Mouse (Mus musculus): ENCODE results near the gene Bhlhe41.

Bhlhe41 gene

DNA sequence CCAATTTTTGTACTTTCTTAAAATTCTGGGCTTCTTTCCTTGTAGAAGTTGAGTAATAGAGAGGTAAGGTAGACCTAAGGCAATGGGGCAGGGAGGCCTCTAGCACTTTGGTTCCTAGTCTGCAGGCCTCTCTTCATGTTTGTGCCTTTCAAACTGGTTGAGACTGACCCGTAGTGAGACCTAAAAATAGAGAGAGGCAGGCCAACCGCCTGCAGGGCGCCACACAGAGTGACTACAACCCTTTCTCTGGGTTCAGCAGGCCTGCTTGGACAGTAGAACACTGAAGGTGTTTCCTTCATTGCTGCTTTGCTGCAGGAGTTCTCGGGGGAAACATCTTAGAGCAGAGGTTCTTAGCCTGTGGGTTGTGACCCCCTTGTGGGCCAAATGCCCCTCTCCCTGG is 5.6 kb upstream of the Bhlhe41 start:
- no peak for DNase-seq (ENCODE audit: low read depth)

GRCm38 (mm10) chr6:145867111-145867510 is 1.8 kb upstream of the Bhlhe41 start:
- DNase-seq (ENCODE audit: low read depth) = no peak

DNA sequence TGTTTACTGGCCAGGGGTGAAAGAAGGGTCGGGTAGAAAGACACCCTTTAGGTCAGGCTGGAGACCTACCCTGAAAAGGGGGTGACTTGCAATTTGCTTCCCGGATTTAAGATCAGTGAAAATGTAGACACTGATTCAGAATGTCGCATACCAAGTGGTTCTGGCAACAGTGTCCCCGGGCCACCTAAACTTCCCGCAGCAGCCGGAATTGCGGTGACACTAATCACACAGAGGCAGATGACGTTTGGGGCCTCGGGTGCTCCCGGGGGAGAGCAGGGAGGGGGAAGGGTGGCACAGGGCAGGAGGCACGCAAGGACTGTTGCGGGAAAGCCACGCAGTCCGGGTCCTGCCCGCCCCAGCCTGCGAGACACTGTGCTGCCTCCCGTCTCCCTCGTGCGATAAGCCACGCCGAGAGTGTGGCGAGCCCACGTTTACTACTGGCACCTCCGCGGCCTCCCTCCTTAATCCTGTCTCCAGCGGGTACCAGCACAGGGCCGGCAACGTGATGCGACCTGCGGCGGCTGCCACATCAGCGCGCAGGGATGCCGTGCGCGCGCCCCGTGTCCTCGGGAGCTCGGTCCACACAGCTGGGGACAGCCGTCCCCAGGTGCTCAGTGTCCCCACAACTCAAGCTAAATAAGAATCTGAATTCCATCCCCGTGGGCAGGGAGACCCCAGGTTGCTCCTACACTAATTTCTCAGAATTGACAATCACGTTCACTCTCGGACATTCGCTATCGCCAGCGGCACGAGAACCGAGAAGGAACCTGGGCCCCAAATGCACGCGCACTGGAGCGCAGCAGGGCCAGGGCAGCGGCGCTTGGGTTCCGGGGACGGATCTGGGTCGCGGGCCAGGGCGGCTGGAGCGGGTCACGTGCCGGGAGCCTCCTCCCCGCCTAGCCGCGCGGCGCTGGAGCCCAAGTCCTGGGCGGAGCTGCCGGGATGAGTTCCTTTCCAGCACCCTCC is 811 bp upstream of the Bhlhe41 start:
- DNase-seq (ENCODE audit: low read depth) = no peak

DNA sequence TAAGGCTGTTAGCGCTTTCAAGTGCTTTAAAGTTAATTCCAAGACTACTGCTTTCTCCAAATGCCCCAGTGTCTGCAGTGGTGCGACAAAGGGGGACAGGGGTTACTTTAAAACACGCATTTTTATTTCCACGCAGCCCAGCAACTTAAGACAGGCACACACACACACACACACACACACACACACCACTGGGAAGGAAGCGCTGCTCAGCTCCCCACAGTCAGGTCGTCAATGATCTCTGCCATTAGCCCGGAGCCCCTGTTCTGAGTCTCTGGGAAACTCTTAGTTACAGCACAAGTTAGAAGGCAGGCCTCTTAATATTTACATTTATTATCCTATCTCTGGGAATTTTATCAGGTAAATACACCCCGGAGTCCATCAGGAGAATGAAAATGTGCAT is 1.2 kb downstream of the Bhlhe41 start:
- no peak for DNase-seq (ENCODE audit: low read depth)

DNA sequence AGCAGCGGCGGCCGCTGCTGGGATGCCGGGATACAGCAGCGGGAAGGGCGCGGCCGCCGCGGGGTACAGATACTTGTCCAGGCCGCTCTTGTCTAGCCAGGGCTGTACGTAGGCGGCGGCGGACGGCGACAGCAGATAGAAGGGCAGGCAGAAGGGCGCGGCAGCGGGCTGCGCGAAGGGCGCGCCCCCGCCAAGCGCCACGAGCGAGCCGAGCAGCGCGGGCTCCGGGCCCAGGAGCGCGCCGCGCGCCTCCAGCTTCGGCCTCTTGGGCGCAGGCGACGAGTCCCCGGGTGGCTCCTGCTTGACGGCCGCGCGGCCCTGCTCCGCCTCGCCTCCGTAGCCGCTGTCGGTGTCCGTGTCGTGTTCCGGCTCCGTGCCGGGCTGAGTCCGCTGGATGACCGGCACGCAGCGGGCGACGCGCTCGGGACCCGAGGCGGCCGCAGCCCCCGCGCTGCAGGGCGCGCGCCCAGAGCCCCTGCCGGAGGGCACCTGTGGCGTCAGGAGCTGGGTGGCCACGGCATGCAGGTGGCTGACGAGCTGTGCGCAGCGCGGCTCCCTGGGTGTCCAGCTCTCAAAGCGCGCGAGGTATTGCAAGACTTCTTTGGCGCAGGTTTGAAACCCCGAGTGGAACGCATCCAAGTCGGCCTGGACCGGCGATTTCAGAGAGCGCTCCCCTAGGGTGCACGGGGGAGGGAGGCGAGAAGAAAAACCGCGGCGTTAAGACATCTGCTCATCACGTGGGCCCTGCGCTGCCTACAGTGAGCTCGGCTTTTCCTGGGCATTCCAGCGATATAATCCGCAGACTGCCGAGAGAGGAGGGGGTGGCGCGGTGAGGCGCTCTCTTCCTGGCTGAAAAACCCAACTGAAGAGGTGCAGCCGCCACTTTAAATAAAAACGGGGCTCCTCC is 2.0 kb downstream of the Bhlhe41 start:
- DNase-seq (ENCODE audit: low read depth) = no peak

DNA sequence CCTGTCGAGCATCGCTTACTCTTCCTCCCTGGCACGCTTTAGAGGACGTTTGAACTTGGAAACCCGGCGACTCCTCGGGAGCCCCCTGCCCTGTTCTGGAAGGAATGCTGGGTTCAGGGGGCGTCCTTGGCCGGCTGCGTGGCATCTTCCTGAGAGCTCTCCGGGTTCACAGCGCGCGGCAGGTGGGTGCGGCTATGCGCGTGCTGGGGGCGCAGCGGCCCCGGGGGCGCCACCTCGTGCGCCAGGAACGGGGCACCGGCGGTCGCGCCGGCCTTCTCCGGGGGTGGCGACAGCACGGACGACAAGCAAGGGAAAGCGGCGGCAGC is 2.7 kb downstream of the Bhlhe41 start:
- no peak for DNase-seq (ENCODE audit: low read depth)

DNA sequence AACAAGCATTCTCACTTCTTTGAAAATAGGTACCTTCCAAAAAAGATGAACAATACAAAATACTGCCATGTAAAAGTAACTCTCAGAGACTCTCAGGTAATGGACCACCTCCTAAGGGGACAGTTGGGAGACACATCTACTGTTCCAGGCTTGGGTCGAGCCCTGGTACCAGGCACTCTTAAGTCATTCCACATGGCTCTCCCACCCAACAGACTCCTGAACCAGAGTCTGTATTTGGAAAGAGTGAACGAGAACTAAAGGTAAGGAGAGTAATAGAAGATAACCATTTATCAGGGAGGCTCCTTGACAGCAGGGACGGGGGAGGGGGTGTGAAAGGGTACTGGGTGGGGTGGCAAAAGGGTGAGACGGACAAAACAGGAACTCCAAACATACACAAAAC is 3.0 kb downstream of the Bhlhe41 start:
- DNase-seq (ENCODE audit: low read depth) = no peak

GRCm38 (mm10) chr6:145861462-145862227 is 3.7 kb downstream of the Bhlhe41 start:
- DNase-seq (ENCODE audit: low read depth) = no peak

DNA sequence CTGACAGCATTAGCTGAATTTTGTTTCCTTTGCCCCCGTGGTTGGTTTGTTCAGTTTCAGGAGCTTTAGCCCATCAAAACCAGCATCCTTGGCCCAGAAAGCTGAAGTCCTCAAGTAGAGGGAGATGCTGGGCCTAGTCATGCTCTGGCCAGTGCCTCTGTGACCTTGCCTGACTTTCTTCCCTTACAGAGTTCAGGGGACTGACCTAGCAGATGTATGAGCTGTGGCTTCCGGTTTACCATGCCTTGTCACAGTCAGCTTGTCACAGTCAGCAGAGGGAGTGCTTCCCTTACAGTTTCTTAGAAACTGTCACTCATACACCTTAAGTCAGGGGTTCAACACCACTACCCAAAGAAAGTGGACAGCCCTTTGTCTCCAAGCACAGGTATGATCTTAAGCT is 5.0 kb downstream of the Bhlhe41 start:
- DNase-seq (ENCODE audit: low read depth) = no peak

DNA sequence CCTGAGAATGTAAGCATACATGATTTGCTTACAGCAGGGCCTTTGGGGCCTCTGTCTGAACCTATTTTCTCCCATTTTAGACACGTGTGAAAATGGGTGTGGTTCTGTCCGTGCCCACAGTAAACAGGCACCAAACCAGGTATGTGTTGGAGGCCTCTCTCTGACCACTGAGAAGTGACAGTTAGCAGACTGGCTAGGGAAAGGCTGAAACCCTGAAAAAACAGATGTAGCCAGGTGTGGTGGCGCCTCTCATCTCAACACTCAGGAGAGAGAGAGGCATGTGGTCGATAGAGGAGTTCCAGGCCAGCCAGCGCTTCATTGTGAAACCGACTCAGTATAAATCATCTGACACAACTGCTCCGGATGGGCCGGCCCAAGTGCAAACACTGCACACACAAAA is 6.9 kb downstream of the Bhlhe41 start:
- no peak for DNase-seq (ENCODE audit: low read depth)

GRCm38 (mm10) chr6:145857428-145857827 is 7.9 kb downstream of the Bhlhe41 start:
- DNase-seq (ENCODE audit: low read depth) = no peak

DNA sequence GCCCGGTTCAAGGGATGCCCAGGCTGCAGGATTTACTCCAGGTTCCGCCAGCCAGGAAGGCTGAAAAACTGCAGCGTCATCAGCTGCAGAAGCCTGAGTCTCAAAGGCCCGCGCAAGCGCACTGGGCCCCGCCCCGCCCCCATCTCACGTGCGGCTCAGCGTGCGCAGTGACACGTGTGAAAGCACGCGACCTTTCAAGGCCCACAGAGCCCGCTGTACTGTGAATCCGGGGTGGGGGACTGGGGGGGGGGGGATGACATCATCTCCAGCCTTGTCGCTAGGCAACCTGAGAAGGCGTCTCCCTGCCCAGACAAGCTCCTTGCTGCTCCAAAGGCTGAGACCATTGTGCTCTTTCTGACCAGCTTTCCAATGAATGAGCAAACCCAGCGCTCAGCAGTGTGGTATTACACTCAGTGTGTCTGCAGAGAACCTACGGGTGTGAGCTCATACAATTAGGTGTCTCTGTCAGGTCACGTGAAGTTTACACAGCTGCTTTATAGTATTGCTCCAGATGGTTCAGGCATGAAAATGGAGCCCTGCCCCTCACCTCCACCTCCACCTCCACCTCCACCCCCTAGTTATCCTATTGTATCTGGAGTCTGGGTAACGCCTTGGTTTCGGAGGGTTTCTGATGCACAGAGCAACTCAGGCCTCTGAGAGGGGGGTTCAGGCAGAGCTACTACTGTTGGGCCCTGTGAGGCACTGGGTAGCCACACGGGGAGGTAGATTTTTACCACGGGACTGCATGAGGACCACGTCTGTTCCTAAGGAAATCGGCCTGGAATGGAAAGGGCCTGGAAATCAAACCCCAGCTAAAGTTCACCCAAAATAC is 9.4 kb downstream of the Bhlhe41 start:
- DNase-seq (ENCODE audit: low read depth) = peak; percentile 79

- no peak for DNase-seq (ENCODE audit: low read depth)
These were observed 10.6 kb downstream of the Bhlhe41 start for GRCm38 (mm10) chr6:145854756-145855155.

GRCm38 (mm10) chr6:145853356-145854079 is 11.8 kb downstream of the Bhlhe41 start:
- DNase-seq (ENCODE audit: low read depth) = no peak

- no peak for DNase-seq (ENCODE audit: low read depth)
These were observed 12.7 kb downstream of the Bhlhe41 start for GRCm38 (mm10) chr6:145852708-145853107.

- DNase-seq (ENCODE audit: low read depth) = no peak
These were observed 13.4 kb downstream of the Bhlhe41 start for GRCm38 (mm10) chr6:145851956-145852355.

GRCm38 (mm10) chr6:145850789-145851188 is 14.6 kb downstream of the Bhlhe41 start:
- DNase-seq (ENCODE audit: low read depth) = no peak

DNA sequence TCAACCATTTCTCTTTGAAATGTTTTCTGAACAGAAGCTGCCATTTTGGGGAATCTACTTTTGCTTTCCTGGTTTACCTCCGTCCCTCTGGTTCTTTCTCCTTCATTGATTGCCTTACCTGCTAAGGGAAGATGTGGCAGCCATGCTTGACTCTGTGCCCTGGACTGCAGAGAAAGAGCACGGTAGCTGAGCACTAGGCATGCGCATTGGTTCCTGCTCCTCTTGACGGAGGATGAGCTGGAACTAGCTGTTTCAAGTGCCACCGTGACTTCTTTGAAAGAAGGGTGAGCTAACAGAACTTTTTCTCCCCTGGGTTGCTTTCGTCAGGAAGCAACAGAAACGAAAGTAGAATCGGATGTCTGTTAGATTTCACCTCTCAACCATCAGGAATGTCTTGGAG is 17.7 kb downstream of the Bhlhe41 start:
- DNase-seq (ENCODE audit: low read depth) = no peak

GRCm38 (mm10) chr6:145846948-145847347 is 18.4 kb downstream of the Bhlhe41 start:
- DNase-seq (ENCODE audit: low read depth) = no peak

DNA sequence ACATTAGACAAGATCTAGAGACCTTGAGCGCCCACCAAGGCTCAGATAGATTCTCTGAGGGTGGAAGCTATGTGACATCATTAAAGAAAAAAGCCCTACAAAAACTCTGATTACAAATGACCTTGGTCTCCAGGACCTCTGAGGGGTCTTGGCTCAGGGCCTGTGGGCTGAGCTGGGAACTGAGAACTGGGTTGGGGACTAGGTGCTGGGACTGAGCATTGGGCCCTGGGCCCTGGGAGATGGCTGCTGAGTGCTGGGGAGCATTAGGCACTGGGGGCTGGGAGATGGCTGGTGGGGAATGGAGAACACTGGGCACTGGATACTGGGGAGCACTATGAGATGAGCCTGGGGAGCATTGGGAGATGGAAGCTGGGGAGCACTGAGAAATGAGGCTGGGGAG is 19.3 kb downstream of the Bhlhe41 start:
- DNase-seq (ENCODE audit: low read depth) = no peak

GRCm38 (mm10) chr6:145845611-145846010 is 19.7 kb downstream of the Bhlhe41 start:
- no peak for DNase-seq (ENCODE audit: low read depth)

Measured in c-Kit-positive CD71-negative TER-119-negative erythroid progenitor cells, embryonic 14.5 days (primary cell).